Mouse (Mus musculus) gastrocnemius, postnatal 36 days (tissue): ENCODE results near the gene Vmn2r33. TPM values are rescaled to one million over a fixed set of nuclear protein-coding genes. Genes with fewer than 3 reads are reported as not detected.
"Not testable (repeated sequence)": the region's sequence is repeated elsewhere in the genome, so short reads cannot be mapped to it uniquely, and the experiment has no call there.

Experiments
- DNase-seq, 2 experiments: peaks; one replicate each; pipeline ENCODE4 v3.0.0; 2022
- intact Hi-C: fragments of 180-260 bp; cut with DNase I; formaldehyde crosslinking; loops from one replicate; pipeline ENCODE4 v1.15.1; 2025
- long read RNA-seq, 2 experiments: library from polyadenylated mRNA; stranded (forward); transcript quantifications; one replicate each; pipeline ENCODE4 v2.0.0; 2021
- total RNA-seq, 2 experiments: library from RNA; stranded (reverse); gene quantifications; 2 replicates each; pipeline ENCODE4 v1.2.3; 2021

Gene Vmn2r33
- not detected for total RNA-seq
- long read RNA-seq, experiment 1: 0 reads
- long read RNA-seq, experiment 2: 0 reads

GRCm38 (mm10) chr7:7566686-7567085 lies at the start of gene Vmn2r33:
Gene Vmn2r33, minus strand, starts transcription at chr7:7566786.
- intact Hi-C loops, DNase-seq: not testable (repeated sequence)

Other genes with a start within 250 kb of the Vmn2r33 start
- not detected for gene Vmn2r30, start 229.2 kb downstream of the Vmn2r33 start, total RNA-seq
- not detected for gene Gm45783, start 192.2 kb downstream of the Vmn2r33 start, total RNA-seq
- not detected for gene Vmn2r31, start 167.1 kb downstream of the Vmn2r33 start, total RNA-seq
- gene Vmn2r32, start 86.8 kb downstream of the Vmn2r33 start, total RNA-seq: not detected
- gene Vmn2r34, start 122.7 kb upstream of the Vmn2r33 start, total RNA-seq: not detected